Mouse (Mus musculus): Measurements from ENCODE around the gene Asprv1. TPM values are rescaled to one million over a fixed set of nuclear protein-coding genes. Genes with fewer than 3 reads are reported as not detected.
A peak's percentile ranks its signal among the peaks of the same experiment; 100 is the strongest.

Asprv1 gene
- polyA plus RNA-seq, 1 experiment from 2014 or later = 378 TPM

DNA sequence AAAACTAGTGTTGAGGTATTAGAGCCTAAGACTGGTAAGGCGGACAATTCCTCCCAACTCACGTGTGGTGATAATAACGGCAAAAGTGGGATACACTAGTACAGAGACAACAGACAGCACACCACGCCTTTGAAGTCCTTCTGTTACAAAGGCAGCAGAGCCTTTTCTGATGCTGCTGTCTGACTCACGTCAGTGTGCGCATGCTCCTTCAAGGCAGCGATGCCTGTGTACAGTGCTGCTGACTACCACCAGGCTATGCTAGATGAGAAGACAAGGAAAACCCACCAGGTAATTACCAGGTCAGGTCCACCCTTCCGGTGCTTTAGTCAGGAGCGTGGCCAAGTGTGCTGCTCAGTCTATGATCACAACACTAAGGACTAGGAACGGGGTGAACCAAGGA is 39.1 kb downstream of the Asprv1 start:
- ATAC-seq (ENCODE audit: insufficient number of reproducible peaks, low FRiP score, low TSS enrichment, low read depth) = no peak
- Histone ChIP-seq H3K4me1 (peaks cover 21% of the 10 kb centered on the region), H3K27ac (replicated peaks) (no peak overlapping the region), H3K9ac (no peak overlapping the region), H3K4me3 (replicated peaks) (no peak overlapping the region), H3K4me2 (replicated peaks) (no peak overlapping the region), H3K9me3 (replicated peaks) (no peaks in the 10 kb centered on the region), H3K36me3 (peaks cover 34% of the 10 kb centered on the region), H3K27me3 (no peaks in the 10 kb centered on the region)
- WGBS = 86% methylated on average over 10 of the region's 10 CpGs

DNA sequence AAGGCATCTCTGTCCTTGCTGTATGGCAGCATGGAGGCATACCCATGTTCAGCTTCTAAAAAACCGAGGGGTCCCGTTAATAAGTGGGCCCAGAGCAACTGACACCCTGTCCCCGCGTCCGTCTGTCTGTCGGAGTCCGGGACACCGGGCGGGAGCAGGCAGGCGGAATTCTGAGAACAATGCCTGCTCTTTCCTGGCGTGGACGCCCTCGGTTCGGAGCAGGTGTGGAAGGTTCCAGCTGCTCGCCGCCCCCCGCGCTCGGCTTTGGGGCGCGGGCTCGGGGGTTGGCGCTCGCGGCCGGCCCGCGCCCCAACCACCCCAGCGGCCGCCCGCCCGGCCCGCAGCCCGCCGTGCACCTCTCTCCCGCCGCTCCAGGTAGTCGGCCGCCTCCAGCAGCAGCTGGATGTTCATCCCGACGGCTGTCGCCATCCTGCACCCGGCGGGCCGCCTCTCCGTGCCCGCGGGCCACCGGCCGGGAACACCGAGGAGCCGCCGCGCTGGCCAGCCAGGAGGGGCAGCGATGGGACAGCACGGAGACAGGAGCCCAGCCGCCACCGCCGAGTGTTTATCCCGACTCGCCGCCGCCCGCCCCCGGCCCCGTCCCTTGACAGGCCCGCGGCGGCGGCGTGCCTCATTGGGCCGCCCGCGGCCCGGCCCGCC is 40.7 kb downstream of the Asprv1 start, which contains the start of gene Mxd1:
Gene Mxd1 (minus strand): TSS at position 582 of the 660 bp plus-strand sequence.
- peak within 1 kb of the TSS; percentile 82 for H3K9ac ChIP-seq
- 0 out of 2 replicates have a peak, but pooled peaks have one; percentile 0 for ATAC-seq (ENCODE audit: insufficient number of reproducible peaks, low FRiP score, low TSS enrichment, low read depth)
- peaks cover 21% of the 10 kb centered on the region for H3K4me1 ChIP-seq
- peak within 1 kb of the TSS; percentile 89 for H3K4me2 ChIP-seq (replicated peaks)
- H3K9me3 ChIP-seq (replicated peaks) = no peaks in the 10 kb centered on the region
- peak within 1 kb of the TSS; percentile 94 for H3K4me3 ChIP-seq (replicated peaks)
- WGBS = under 1% methylated on average over 75 of the region's 76 CpGs
- peak within 1 kb of the TSS; percentile 75 for H3K27ac ChIP-seq (replicated peaks)
- H3K36me3 ChIP-seq = peaks cover 33% of the 10 kb centered on the region
- no peaks in the 10 kb centered on the region for H3K27me3 ChIP-seq

DNA sequence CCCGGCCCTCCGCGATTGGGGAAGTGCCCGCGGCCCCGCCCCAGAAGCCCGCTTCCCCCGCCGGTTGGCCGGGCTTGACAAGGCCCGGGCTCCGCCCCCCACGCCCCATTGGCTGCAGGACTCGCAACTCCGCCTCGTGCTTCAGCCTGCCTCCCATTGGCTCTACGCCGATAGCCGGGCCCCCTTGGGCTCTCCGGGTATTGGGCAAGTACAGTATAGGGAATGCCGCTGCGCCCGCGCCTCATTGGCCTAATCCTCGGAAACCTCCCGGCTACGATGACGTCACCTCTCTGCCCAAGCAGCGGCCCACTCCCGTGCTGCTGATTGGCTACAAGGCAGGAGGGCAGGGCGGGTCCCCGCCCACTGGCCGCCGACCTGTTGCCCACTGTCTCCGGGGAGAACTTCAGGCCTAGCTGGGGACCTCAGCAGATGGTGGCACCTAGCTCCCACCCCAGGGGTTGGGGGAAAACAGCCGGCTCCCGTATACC is 41.3 kb downstream of the Asprv1 start:
- peak overlapping the region; percentile 89 for H3K4me2 ChIP-seq (replicated peaks)
- H3K9ac ChIP-seq = peak overlapping the region; percentile 82
- peak overlapping the region; percentile 75 for H3K27ac ChIP-seq (replicated peaks)
- peak; percentile 100 for ATAC-seq (ENCODE audit: insufficient number of reproducible peaks, low FRiP score, low TSS enrichment, low read depth)
- H3K36me3 ChIP-seq = peaks cover 38% of the 10 kb centered on the region
- H3K27me3 ChIP-seq = no peaks in the 10 kb centered on the region
- WGBS = 2% methylated on average over 37 of the region's 37 CpGs
- H3K4me3 ChIP-seq (replicated peaks) = peak overlapping the region; percentile 94
- peaks cover 21% of the 10 kb centered on the region for H3K4me1 ChIP-seq
- no peaks in the 10 kb centered on the region for H3K9me3 ChIP-seq (replicated peaks)

DNA sequence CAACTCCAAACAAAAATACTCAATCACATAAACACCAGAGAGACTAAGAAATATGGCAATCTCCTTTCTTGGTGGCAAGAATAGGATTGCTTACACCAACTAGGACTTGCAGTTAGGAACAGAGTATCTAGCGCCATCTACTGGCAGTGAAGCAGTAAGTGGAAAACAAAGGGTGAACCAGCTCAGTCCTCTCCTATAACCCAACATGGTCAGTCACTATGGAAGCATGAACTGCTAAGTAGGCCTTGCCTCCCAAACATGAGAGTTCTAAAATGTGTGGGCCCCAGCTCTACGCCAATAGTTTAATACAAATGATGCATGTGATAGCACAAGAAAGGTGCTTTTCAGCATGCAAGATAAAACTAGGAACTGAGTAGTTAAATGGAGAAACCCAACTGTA is 42.9 kb downstream of the Asprv1 start:
- H3K9ac ChIP-seq = no peak overlapping the region
- H3K4me3 ChIP-seq (replicated peaks) = no peak overlapping the region
- no peaks in the 10 kb centered on the region for H3K27me3 ChIP-seq
- H3K36me3 ChIP-seq = peaks cover 52% of the 10 kb centered on the region
- no peaks in the 10 kb centered on the region for H3K9me3 ChIP-seq (replicated peaks)
- H3K4me1 ChIP-seq = peaks cover 21% of the 10 kb centered on the region
- WGBS = 12% methylated on average over 2 of the region's 2 CpGs
- H3K27ac ChIP-seq (replicated peaks) = no peak overlapping the region
- ATAC-seq (ENCODE audit: insufficient number of reproducible peaks, low FRiP score, low TSS enrichment, low read depth) = no peak
- H3K4me2 ChIP-seq (replicated peaks) = no peak overlapping the region

DNA sequence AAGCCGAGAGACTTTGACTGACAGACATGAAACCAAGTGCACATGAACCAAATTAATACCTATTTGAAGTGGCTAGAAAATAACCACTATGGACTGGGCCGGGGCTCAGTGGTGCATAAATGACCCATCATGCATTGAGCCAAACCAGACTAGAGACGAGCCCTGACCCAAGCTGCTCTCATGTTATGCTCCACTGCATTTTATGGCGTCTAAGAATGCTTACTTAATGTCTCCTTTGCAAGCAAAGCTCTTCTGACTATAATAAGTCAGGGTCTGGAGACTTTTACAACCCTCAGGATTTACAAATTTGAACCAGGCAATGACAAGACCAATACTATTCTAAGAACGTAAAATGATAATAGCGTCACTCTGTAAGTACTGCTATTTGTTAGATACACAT is 50.4 kb downstream of the Asprv1 start:
- Histone ChIP-seq H3K9me3 (replicated peaks) (no peaks in the 10 kb centered on the region), H3K4me2 (replicated peaks) (no peak overlapping the region), H3K9ac (no peak overlapping the region), H3K27me3 (no peaks in the 10 kb centered on the region), H3K27ac (replicated peaks) (no peak overlapping the region), H3K4me1 (0 out of 2 replicates have a peak, but pooled peaks cover 4% of the 10 kb centered on the region), H3K4me3 (replicated peaks) (no peak overlapping the region), H3K36me3 (peaks cover 88% of the 10 kb centered on the region)
- whole genome bisulfite sequencing = 85% methylated on average over 6 of the region's 6 CpGs
- ATAC-seq (ENCODE audit: insufficient number of reproducible peaks, low FRiP score, low TSS enrichment, low read depth) = no peak

Other genes with a start within 250 kb of the Asprv1 start
- gene Pcyox1, start 231.0 kb upstream of the Asprv1 start, polyA plus RNA-seq (2015; fragmentation: Nextera tagmentation; extraction: Ambion mirVana) = 96.3 and 102 TPM in 2 replicates
- 170 and 185 TPM in 2 replicates for gene Tia1, start 223.9 kb upstream of the Asprv1 start, polyA plus RNA-seq (2015; fragmentation: Nextera tagmentation; extraction: Ambion mirVana)
- gene Gm44790, start 201.5 kb upstream of the Asprv1 start, polyA plus RNA-seq (2015; fragmentation: Nextera tagmentation; extraction: Ambion mirVana) = not detected in 2 replicates
- 24.7 and 26.8 TPM in 2 replicates for gene C87436, start 189.8 kb upstream of the Asprv1 start, polyA plus RNA-seq (2015; fragmentation: Nextera tagmentation; extraction: Ambion mirVana)
- gene Pcbp1, start 101.8 kb upstream of the Asprv1 start, polyA plus RNA-seq (2015; fragmentation: Nextera tagmentation; extraction: Ambion mirVana) = 497 and 506 TPM in 2 replicates
- gene Mxd1, start 41.0 kb downstream of the Asprv1 start, polyA plus RNA-seq (2015; fragmentation: Nextera tagmentation; extraction: Ambion mirVana) = 16.4 TPM in 2 replicates
- gene Snrnp27, start 56.4 kb downstream of the Asprv1 start, polyA plus RNA-seq (2015; fragmentation: Nextera tagmentation; extraction: Ambion mirVana) = 103 and 114 TPM in 2 replicates
- 33.7 and 40.1 TPM in 2 replicates for gene Gmcl1, start 105.2 kb downstream of the Asprv1 start, polyA plus RNA-seq (2015; fragmentation: Nextera tagmentation; extraction: Ambion mirVana)
- gene Anxa4, start 165.4 kb downstream of the Asprv1 start, polyA plus RNA-seq (2015; fragmentation: Nextera tagmentation; extraction: Ambion mirVana) = 50.0 and 50.7 TPM in 2 replicates
- 15.2 and 16.7 TPM in 2 replicates for gene Aak1, start 221.4 kb downstream of the Asprv1 start, polyA plus RNA-seq (2015; fragmentation: Nextera tagmentation; extraction: Ambion mirVana)

Measured in embryonic facial prominence, embryonic 15.5 days (tissue).